Mouse (Mus musculus) forebrain, postnatal 0 days (tissue): ENCODE measurements around the gene Hist1h1c. TPM values are rescaled to one million over a fixed set of nuclear protein-coding genes. Genes with fewer than 3 reads are reported as not detected.
"Not testable (repeated sequence)": the region's sequence is repeated elsewhere in the genome, so short reads cannot be mapped to it uniquely, and the experiment has no call there.

Experiments used
- ATAC-seq: fragments of 200-750 bp; cut with Nextera tagmentation; 2 replicates; pipeline ENCODE4 v1.8.0; 2017; ENCODE audit warnings: mild to moderate bottlenecking, moderate library complexity
- DNase-seq: peaks from one replicate; pipeline ENCODE4 v3.0.0-alpha.2; 2015
- H3K27ac ChIP-seq: fragments of 300-500 bp; sonication (generic); 2 replicates; pipeline ENCODE4 v1.5.1; 2014; ENCODE audit warnings: low read depth, mild to moderate bottlenecking, antibody characterized with exemption, low read length, moderate library complexity, mixed read lengths
- H3K27me3 ChIP-seq: fragments of 300-500 bp; sonication (generic); 2 replicates; pipeline ENCODE4 v1.6.1; 2014; ENCODE audit warnings: mild to moderate bottlenecking, low read length, mixed read lengths; ENCODE audit not compliant: insufficient read depth
- H3K36me3 ChIP-seq: fragments of 300-500 bp; sonication (generic); 2 replicates; pipeline ENCODE4 v1.6.1; 2014; ENCODE audit warnings: mild to moderate bottlenecking, moderate library complexity; ENCODE audit not compliant: insufficient read depth
- H3K4me1 ChIP-seq: fragments of 300-500 bp; sonication (generic); 2 replicates; pipeline ENCODE4 v1.6.1; 2014; ENCODE audit warnings: antibody characterized with exemption; ENCODE audit not compliant: insufficient read depth
- H3K4me2 ChIP-seq: fragments of 300-500 bp; sonication (generic); 2 replicates; pipeline ENCODE4 v1.6.1; 2014; ENCODE audit warnings: low read depth, mild to moderate bottlenecking, moderate library complexity
- H3K4me3 ChIP-seq: fragments of 300-500 bp; sonication (generic); 2 replicates; pipeline ENCODE4 v1.5.1; 2014; ENCODE audit warnings: low read depth, low read length, mixed read lengths
- H3K9ac ChIP-seq: fragments of 300-500 bp; sonication (generic); 2 replicates; pipeline ENCODE4 v1.6.1; 2014; ENCODE audit warnings: mild to moderate bottlenecking
- H3K9me3 ChIP-seq: fragments of 300-500 bp; sonication (generic); 2 replicates; pipeline ENCODE4 v1.6.1; 2016; ENCODE audit warnings: low read length
- CTCF ChIP-seq: sonication (generic); IDR thresholded peaks from 2 replicates; pipeline ENCODE4 v1.5.1; 2016; ENCODE audit warnings: antibody characterized with exemption, control low read depth, low read depth
- WGBS: fragments of 180-500 bp; shearing (Covaris S2); extraction: QIAGEN DNeasy Blood & Tissue Kit; methylation state at CpG from one replicate; pipeline ENCODE4 v1.1.7; 2014; 5-methylcytosine and 5-hydroxymethylcytosine counted together
- polyA plus RNA-seq: library from polyadenylated mRNA; unstranded; fragments of >200 nt; fragmentation: Nextera tagmentation; extraction: Ambion mirVana; gene quantifications from 2 replicates; pipeline ENCODE4 v1.2.1, GENCODE M21; 2015
- total RNA-seq: library from RNA; depleted of rRNA; stranded (reverse); fragments of >200 nt; gene quantifications from 2 replicates; pipeline ENCODE4 v1.2.3, GENCODE M21; 2014

The Hist1h1c gene
- total and polyA plus RNA-seq, 2 experiments from 2014 or later: 24.0 to 475 TPM

- Histone ChIP-seq H3K9ac (peak within 1 kb of the TSS; percentile 62), H3K4me2 (peak within 1 kb of the TSS; percentile 69), H3K27ac (peak within 1 kb of the TSS; percentile 93), H3K4me3 (peak within 1 kb of the TSS; percentile 40)
- H3K27me3 ChIP-seq, H3K4me1 ChIP-seq, H3K9me3 ChIP-seq, H3K36me3 ChIP-seq: not testable (repeated sequence)
- DNase-seq: peak; percentile 80
- under 1% methylated on average over 26 of the region's 47 CpGs for WGBS
- 0 out of 2 replicates have a peak, but pooled peaks have one; percentile 15 for TF ChIP-seq CTCF
- peak; percentile 57 for ATAC-seq
These were observed 12.3 kb downstream of the Hist1h1c start, which contains the start of gene Hist1h2ab for GRCm38 (mm10) chr13:23750839-23751477. TSS of gene Hist1h2ab (plus strand) at chr13:23751126.

DNA sequence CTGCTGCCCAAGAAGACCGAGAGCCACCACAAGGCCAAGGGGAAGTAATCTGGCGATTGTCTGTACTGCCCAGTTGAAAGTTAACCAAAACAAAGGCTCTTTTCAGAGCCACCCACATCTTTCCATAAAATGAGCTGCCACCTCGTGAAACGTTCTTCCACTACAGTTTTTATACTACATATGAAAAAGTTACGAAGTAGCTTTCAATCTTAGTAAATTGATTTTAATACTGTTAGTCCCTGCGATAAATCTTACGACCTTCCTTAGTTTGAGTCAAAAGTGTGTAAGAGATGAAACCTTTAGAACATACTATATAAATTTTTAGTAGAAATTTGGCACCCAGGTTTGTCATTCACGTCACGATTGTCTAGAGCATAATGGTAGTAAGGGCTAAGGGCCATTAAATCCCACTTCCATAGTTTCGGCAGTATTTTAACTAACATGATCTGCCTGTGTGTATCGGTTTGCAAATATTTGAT, 12.9 kb downstream of the Hist1h1c start:
- TF ChIP-seq CTCF: no peak
- no peak for ATAC-seq
- peak overlapping the region; percentile 69 for H3K4me2 ChIP-seq
- H3K9ac ChIP-seq: peak overlapping the region; percentile 62; the same call in 1 of the 2 replicates
- H3K4me1 ChIP-seq: no peaks in the 10 kb centered on the region
- DNase-seq: peak; percentile 33
- no peaks in the 10 kb centered on the region for H3K9me3 ChIP-seq
- peak overlapping the region; percentile 40 for H3K4me3 ChIP-seq
- H3K27ac ChIP-seq: peak overlapping the region; percentile 93
- no peaks in the 10 kb centered on the region for H3K36me3 ChIP-seq
- 1% methylated on average over 11 of the region's 11 CpGs for WGBS
- H3K27me3 ChIP-seq: no peaks in the 10 kb centered on the region

GRCm38 (mm10) chr13:23752067-23752741, 13.6 kb downstream of the Hist1h1c start, which contains the start of gene Hist1h3b:
TSS of gene Hist1h3b (plus strand) at chr13:23752267.
- not testable (repeated sequence) for H3K9me3 ChIP-seq, H3K27me3 ChIP-seq, H3K36me3 ChIP-seq, H3K4me1 ChIP-seq
- DNase-seq (peak; percentile 95), ATAC-seq (peak; percentile 76)
- peak within 1 kb of the TSS; percentile 62 for H3K9ac ChIP-seq
- 1% methylated on average over 19 of the region's 47 CpGs for WGBS
- H3K4me2 ChIP-seq: peak within 1 kb of the TSS; percentile 69
- H3K27ac ChIP-seq: peak within 1 kb of the TSS; percentile 93
- H3K4me3 ChIP-seq: peak within 1 kb of the TSS; percentile 40

DNA sequence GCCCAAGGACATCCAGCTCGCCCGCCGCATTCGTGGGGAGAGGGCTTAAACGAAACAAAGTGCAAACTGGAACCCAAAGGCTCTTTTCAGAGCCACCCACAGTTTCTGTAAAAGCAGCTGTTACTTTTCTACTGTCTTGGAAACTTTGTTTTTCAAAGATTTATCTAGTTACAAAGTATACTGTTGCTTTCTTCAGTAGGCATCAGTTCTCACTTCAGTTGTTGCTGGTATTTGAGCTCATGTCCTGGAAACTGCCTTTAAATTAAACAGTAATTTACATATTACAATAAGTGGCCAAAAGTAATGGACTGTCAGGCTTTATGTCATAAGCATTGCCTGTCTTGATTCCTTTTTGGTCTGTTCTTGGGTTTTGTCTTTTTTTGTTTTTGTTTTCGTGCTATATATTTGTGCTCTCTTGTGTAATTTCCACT, 14.1 kb downstream of the Hist1h1c start:
- DNase-seq (no peak), ATAC-seq (no peak)
- no peak for TF ChIP-seq CTCF
- Histone ChIP-seq H3K4me1 (no peaks in the 10 kb centered on the region), H3K4me2 (peak overlapping the region; percentile 69), H3K9me3 (no peaks in the 10 kb centered on the region), H3K4me3 (no peak overlapping the region), H3K27ac (no peak overlapping the region), H3K27me3 (no peaks in the 10 kb centered on the region), H3K36me3 (no peaks in the 10 kb centered on the region), H3K9ac (no peak overlapping the region)
- WGBS: 1% methylated on average over 6 of the region's 6 CpGs

GRCm38 (mm10) chr13:23753314-23754078, 14.9 kb downstream of the Hist1h1c start:
- no peak for TF ChIP-seq CTCF
- no peaks in the 10 kb centered on the region for H3K9me3 ChIP-seq
- no peak overlapping the region for H3K27ac ChIP-seq
- H3K27me3 ChIP-seq: no peaks in the 10 kb centered on the region
- H3K4me1 ChIP-seq: no peaks in the 10 kb centered on the region
- no peak overlapping the region for H3K4me2 ChIP-seq
- no peak overlapping the region for H3K9ac ChIP-seq
- DNase-seq (no peak), ATAC-seq (no peak)
- no peaks in the 10 kb centered on the region for H3K36me3 ChIP-seq
- H3K4me3 ChIP-seq: no peak overlapping the region
- 48% methylated on average over 4 of the region's 4 CpGs for WGBS

DNA sequence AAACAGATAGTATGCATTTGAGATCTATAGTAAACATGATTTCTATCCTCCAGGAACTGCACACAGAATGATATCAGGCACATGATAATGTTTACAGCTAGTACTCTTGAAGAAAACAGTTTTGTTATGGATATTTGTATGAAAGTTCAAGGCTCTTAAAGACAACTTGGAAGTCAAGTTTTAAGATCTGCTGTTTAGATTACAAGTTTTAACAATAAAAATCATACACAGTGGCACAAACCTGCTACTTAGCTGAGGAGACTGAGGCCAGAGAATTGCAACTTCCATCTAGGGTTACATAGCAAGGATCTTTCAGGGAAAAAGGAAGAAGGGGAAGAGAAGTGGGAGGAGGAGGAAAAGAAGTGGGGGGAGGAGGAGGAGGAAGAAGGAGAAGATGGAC, 16.4 kb downstream of the Hist1h1c start:
- no peak overlapping the region for H3K27ac ChIP-seq
- no peak overlapping the region for H3K9ac ChIP-seq
- no peak for DNase-seq
- no peak for TF ChIP-seq CTCF
- no peaks in the 10 kb centered on the region for H3K36me3 ChIP-seq
- 0 out of 2 replicates have a peak, but pooled peaks cover under 1% of the 10 kb centered on the region for H3K4me1 ChIP-seq
- no peak for ATAC-seq
- no peaks in the 10 kb centered on the region for H3K27me3 ChIP-seq
- H3K4me3 ChIP-seq: no peak overlapping the region
- no peak overlapping the region for H3K4me2 ChIP-seq
- H3K9me3 ChIP-seq: no peaks in the 10 kb centered on the region
